Mouse (Mus musculus): Measurements from ENCODE around the gene Scmh1. TPM values are rescaled to one million over a fixed set of nuclear protein-coding genes. Genes with fewer than 3 reads are reported as not detected.

Scmh1 gene
- total RNA-seq, 2 experiments from 2014 or later: 92.6 to 106 TPM

GRCm38 (mm10) chr4:120531986-120532385 is 126.9 kb downstream of the Scmh1 start, which contains the start of gene Slfnl1:
Gene Slfnl1 (plus strand): TSS chr4:120532231.
- DNase-seq (ENCODE audit: extremely low spot score in 1 of 2, low spot score in 1 of 2): no peak

DNA sequence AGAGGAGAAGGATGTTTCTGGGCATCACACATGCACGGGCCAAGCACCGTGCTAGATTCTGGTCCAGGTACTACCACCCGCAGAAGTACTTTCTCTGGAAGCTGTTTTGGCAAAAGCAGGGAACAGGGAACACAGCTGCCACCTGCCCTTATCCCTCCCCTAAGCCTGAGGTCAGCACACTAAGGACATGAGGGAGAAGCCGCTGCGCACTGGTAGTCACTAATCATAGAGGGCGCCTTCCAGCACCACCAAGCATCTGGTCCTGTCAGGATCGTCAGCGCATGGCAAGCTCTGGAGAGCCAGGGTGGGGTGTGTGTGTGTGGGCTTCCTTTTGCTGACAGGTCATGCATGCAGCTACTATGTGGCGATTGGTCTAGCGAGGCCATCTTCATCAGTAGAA is 133.6 kb downstream of the Scmh1 start:
- no peak for DNase-seq (ENCODE audit: extremely low spot score in 1 of 2, low spot score in 1 of 2)

- no peak for DNase-seq (ENCODE audit: extremely low spot score in 1 of 2, low spot score in 1 of 2)
Measured at GRCm38 (mm10) chr4:120544896-120545295, 139.8 kb downstream of the Scmh1 start.

DNA sequence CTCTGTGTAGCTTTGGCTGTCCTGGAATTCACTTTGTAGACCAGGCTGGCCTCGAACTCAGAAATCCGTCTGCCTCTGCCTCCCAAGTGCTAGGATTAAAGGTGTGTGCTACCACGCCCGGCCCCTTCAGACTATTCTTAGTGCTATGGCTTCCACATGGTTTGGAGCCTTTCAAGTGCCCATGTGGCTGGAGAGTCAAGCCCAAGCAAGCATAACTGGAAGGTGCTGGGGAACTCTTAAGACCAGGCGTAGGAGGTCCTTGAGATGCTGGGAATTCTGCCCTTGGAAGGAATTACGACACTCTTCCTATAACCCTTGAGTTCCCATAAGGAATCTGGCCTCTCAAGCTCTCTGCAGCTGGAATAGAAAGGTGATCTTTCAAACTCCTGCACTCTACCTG is 151.5 kb downstream of the Scmh1 start:
- no peak for DNase-seq (ENCODE audit: extremely low spot score in 1 of 2, low spot score in 1 of 2)

GRCm38 (mm10) chr4:120565726-120566125 is 160.6 kb downstream of the Scmh1 start:
- DNase-seq (ENCODE audit: extremely low spot score in 1 of 2, low spot score in 1 of 2): no peak

DNA sequence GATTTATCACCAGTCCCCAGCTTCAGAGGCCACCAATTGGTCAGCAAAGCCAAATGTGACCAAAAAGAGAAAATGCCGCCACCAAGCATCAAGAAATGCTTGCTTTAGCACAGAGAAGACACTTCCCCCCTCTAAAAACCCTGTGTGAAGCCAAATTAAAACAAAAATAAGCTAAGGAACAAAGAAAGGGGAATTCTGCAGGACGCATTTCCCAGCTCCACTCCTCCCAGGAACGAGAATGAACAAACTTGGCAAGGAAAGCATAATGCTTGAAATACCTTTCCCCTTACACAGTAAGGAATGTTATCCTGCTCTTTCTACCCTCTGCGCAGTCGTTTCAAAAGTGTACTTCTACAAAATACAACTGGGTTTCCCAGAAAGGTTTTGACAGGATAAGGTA is 162.9 kb downstream of the Scmh1 start:
- DNase-seq (ENCODE audit: extremely low spot score in 1 of 2, low spot score in 1 of 2): no peak

DNA sequence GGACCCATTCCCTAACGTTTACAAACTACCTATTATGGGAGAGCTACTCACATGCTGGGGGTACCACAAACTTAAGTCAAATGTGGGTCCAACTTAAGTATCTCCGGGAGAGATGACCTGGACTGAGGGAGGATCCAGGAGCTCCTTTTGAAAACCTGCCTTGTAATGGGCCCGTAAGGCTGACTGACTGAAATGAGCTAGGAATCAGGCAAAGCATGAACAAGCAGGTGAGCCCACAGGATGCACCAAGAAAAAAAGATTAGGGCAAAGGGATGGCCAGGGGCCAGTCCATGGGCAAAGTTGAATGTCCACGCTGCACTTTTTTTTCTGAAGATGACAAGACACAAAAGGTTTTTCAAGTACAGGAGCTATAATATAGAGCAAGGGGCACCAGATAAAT is 163.9 kb downstream of the Scmh1 start:
- DNase-seq (ENCODE audit: extremely low spot score in 1 of 2, low spot score in 1 of 2): no peak

GRCm38 (mm10) chr4:120569486-120570437 is 164.7 kb downstream of the Scmh1 start, which contains the start of gene Ctps:
Gene Ctps (minus strand): TSS chr4:120570276.
- peak; percentile 86 to 97 for DNase-seq (ENCODE audit: extremely low spot score in 1 of 2, low spot score in 1 of 2)

GRCm38 (mm10) chr4:120570438-120571069 is 165.5 kb downstream of the Scmh1 start:
- no peak for DNase-seq (ENCODE audit: extremely low spot score in 1 of 2, low spot score in 1 of 2)

DNA sequence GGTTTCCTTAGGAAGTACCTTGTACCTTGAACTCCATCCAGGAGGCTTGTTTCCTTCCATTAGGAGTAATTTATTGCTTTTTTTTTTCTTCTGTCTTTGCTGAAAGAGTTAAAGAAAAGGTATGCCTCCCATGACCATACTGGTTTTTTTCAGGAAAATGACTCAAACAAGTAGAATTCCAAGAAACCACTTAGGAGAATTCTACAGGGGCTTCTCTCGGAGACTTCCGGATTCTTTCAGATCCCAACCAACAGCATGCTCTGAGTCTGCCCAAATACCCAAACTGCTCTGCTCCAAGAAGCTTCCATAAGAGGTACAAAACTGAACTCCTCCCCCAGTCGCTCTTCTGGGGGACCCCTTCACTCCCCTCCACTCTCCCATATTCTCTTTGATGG is 166.0 kb downstream of the Scmh1 start:
- DNase-seq (ENCODE audit: extremely low spot score in 1 of 2, low spot score in 1 of 2): no peak

DNA sequence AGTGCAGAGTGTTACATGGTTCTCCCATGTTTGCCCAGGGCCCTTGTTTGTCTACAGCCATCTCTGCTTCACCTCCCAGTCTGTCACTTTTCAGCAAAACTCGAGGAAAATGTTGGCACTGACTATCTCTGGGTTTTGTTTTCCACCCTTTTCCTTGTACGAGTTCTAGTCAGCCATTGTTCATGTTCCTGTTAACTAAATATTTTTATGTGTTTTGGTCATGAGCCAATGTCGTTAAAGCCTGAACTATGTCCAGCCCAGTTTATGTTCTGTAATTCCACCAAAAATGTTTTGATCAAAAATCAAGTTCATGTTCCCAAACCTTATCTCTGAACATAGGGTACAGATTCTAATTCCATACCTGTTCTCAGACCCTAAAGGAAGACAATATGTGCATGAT is 166.6 kb downstream of the Scmh1 start:
- no peak for DNase-seq (ENCODE audit: extremely low spot score in 1 of 2, low spot score in 1 of 2)

Other genes starting within 250 kb of the Scmh1 start
- gene Edn2, start 244.1 kb upstream of the Scmh1 start, total RNA-seq (2021): not detected
- 10 to 100 TPM; 36.3 to 37.4 TPM for gene Foxo6, start 117.9 kb upstream of the Scmh1 start, total RNA-seq (2021)
- under 1 TPM; 0.25 to 0.33 TPM for gene Slfnl1, start 127.0 kb downstream of the Scmh1 start, total RNA-seq (2021)
- 10 to 100 TPM; 40.1 to 41.7 TPM for gene Ctps, start 165.0 kb downstream of the Scmh1 start, total RNA-seq (2021)
- not detected for gene Gm8439, start 183.5 kb downstream of the Scmh1 start, total RNA-seq (2021)

Data from layer of hippocampus, postnatal 25 days (tissue).